Mouse (Mus musculus) layer of hippocampus, postnatal 10 days (tissue): ENCODE results near the gene Fbxl13. TPM values are rescaled to one million over a fixed set of nuclear protein-coding genes. Genes with fewer than 3 reads are reported as not detected.

Experiments used
- DNase-seq, 2 experiments: peaks; one replicate each; pipeline ENCODE4 v3.0.0; 2021; ENCODE audit warnings: low spot score in 2 of 2
- total RNA-seq, 2 experiments: library from RNA; stranded (reverse); gene quantifications; 2 replicates each; pipeline ENCODE4 v1.2.3; 2021

Gene Fbxl13
- total RNA-seq, 2 experiments from 2014 or later: 0.36 to 0.78 TPM

GRCm38 (mm10) chr5:21487306-21487705, 158.1 kb downstream of the Fbxl13 start:
- no peak for DNase-seq

GRCm38 (mm10) chr5:21486798-21487197, 158.6 kb downstream of the Fbxl13 start:
- DNase-seq: no peak

- DNase-seq: no peak
Measured at GRCm38 (mm10) chr5:21485197-21485829, 160.1 kb downstream of the Fbxl13 start.

- no peak for DNase-seq
Measured at GRCm38 (mm10) chr5:21483275-21483674, 162.2 kb downstream of the Fbxl13 start.

GRCm38 (mm10) chr5:21482446-21483222, 162.8 kb downstream of the Fbxl13 start:
- no peak for DNase-seq

DNA sequence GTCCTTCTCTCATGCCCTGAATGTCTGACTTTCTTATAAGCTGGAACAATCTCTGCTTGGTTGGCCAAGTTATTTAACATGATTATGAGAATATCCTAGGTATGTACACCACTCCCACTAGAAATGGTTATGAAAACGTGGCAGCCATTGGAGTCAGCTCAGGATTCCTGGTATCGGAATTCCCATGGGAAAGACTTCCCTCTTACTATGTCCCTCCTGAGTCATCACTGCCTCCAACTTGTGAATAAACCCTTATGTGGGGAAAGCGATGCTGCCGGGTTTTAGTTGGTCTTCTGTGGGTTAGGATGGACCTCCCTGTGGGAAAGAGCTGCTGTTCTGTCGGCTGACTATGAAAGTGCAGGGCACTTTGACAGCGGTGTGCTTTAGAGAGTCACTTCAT, 163.9 kb downstream of the Fbxl13 start:
- DNase-seq: no peak

GRCm38 (mm10) chr5:21479746-21480145, 165.7 kb downstream of the Fbxl13 start:
- no peak for DNase-seq

GRCm38 (mm10) chr5:21478428-21478827, 167.0 kb downstream of the Fbxl13 start:
- no peak for DNase-seq

DNA sequence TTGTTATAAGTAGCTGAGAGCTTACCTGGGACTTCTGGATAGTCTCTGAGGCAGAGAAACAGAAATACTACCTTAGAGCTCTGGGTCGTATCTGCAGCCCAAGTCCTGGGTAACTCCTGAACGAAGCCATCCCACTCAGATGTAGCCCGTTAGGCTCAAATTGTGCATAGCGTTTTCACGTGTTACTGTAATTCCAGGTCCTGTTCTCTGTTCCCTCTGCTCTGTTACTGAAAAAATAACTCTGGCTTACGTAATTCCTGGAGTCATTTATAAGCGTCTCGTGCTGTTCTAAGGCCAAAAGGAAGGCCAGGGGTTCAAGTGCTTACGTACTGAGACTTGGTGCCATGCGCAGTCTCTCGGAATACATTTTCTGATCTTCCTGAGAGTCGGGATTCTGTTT, 177.3 kb downstream of the Fbxl13 start:
- no peak for DNase-seq

- DNase-seq: no peak
Measured at GRCm38 (mm10) chr5:21467387-21467786, 178.0 kb downstream of the Fbxl13 start.

- DNase-seq: peak; percentile 28 to 35
Measured at GRCm38 (mm10) chr5:21440833-21441530, 204.5 kb downstream of the Fbxl13 start.

GRCm38 (mm10) chr5:21439446-21440110, 205.9 kb downstream of the Fbxl13 start:
- DNase-seq: no peak

GRCm38 (mm10) chr5:21438428-21438827, 207.0 kb downstream of the Fbxl13 start:
- no peak for DNase-seq

DNA sequence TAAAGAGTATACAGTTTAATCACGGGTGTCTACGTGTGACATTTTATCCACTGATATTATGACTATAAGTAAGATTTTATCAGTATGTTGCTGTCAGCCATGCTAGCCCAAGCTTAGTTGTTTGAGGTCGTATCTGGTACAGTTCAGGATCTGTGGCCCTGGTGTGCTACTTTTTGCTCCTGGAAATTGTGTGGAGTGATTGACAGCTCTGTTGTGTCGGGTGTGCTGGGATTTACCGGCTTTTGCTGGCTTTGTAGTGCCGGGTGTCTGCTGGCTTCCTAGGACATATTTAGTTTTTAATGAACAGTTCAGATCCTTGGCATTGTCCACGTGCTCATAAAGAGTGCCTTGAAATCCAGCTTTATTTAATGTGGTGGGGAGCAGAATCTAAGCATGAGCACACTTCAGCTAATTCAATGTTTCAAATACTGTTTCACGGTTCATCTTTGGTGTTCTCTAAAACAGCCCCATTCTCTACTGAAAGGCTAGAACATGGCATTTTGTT, 208.9 kb downstream of the Fbxl13 start:
- no peak for DNase-seq

DNA sequence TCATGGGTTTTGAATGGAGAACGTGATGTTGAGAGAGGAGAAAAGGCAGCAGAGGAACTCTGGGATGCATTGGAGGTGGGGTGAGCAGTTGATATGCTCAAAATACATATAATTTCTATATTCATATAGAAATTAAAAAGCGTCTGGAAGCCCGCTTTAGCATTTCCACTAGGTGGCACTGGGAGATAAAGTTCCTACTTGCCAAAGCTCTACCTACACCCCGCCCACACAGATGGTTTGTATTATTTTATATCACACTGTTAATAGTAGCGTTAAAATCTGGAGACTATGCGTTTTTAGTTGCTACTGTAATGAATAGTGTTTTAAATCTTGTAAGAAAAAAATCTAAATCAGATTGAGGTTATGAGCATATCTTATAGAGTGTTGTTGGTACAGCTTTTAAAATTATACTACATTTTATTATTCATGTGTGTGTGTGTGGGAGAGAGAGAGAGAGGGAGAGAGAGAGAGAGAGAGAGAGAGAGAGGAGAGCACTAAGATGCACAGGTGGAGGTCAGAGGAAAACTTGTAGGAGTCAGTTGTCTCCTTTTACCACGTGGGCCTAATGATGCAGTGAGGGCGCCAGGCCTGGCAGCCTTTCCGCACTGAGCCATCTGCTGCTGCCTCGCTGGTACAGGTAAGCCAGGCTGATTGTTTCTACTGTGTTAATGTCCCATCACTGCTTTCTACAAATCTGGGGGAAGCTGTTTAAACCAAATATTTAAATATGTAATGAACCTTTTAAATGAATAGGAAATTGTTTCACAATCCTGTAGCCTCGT, 211.1 kb downstream of the Fbxl13 start:
- no peak for DNase-seq

Other genes with a start within 250 kb of the Fbxl13 start
- gene Ccdc146, start 221.0 kb downstream of the Fbxl13 start, total RNA-seq: under 1 TPM; 0.71 to 0.82 TPM
- gene Fam185a, start 220.7 kb downstream of the Fbxl13 start, total RNA-seq: 10 to 100 TPM; 12.7 to 12.9 TPM
- 1 to 10 TPM; 1.2 to 1.3 TPM for gene Lrrc17, start 102.1 kb downstream of the Fbxl13 start, total RNA-seq
- 10 to 100 TPM; 25.9 to 32.5 TPM for gene Armc10, start 179 bp upstream of the Fbxl13 start, total RNA-seq
- gene Napepld, start 55.8 kb upstream of the Fbxl13 start, total RNA-seq: 1 to 10 TPM; 6.6 to 7.1 TPM
- gene Pmpcb, start 91.5 kb upstream of the Fbxl13 start, total RNA-seq: 10 to 100 TPM; 64.6 to 66.2 TPM
- gene Dnajc2, start 139.6 kb upstream of the Fbxl13 start, total RNA-seq: 10 to 100 TPM; 38.4 to 41.8 TPM
- gene Psmc2, start 139.6 kb upstream of the Fbxl13 start, total RNA-seq: 100 to 1,000 TPM; 112 to 119 TPM
- under 1 TPM; 0.64 to 0.76 TPM for gene Slc26a5, start 220.0 kb upstream of the Fbxl13 start, total RNA-seq